Mouse (Mus musculus) spleen, adult 18-20 months (tissue): ENCODE measurements around the gene Wls.

Experiments
- DNase-seq, 2 experiments: peaks; one replicate each; pipeline ENCODE4 v3.0.0; 2022; ENCODE audit warnings: mixed read lengths in 2 of 2

Wls gene

DNA sequence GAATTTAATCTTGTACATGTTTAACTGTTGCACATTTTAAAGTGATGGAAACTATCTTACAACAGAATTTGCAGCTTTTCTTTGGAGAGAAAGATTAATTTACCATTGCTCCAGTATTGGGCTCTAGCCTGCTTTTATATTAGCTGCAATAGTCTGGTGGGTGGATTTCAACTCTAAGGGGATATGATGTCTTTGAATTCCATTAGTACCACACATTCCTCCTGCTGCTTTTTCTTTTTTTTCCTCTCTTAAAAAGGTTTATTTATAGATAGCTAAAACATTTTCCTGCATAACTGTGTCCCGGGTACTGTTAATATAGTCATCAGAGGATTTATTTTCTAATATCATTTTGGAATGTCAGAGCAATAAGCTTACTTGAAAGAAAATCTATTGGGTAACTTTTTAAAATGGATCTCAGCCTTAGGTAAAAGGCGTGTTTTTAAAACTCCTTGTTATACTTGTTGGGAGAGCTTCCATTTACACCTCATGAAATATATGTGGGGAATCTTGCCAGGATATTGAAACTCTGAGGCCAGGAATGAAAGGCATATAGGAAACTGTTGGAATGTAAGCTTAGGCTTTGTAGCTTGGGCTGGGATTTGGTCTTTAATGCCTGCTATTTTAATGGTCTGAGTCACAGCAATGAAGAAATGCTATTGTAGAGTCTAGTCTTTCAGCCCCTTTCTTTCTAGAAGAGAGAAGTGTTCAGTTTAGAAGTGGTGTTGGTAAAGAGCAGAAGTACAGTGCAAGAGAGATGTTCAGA lies 78.0 kb downstream of the Wls start:
- DNase-seq, result no peak
